Mouse (Mus musculus) forebrain, embryonic 10.5 days (tissue): ENCODE measurements around the gene Vasn. TPM values are rescaled to one million over a fixed set of nuclear protein-coding genes. Genes with fewer than 3 reads are reported as not detected.

ENCODE experiments used
- DNase-seq: peaks from one replicate; pipeline ENCODE4 v3.0.0-alpha.2; 2017; ENCODE audit warnings: low spot score; ENCODE audit errors: extremely low spot score
- H3K27ac ChIP-seq: fragments of 300-500 bp; sonication (generic); 2 replicates; pipeline ENCODE4 v1.5.1; 2016; ENCODE audit warnings: mild to moderate bottlenecking
- H3K27me3 ChIP-seq: fragments of 300-500 bp; sonication (generic); 2 replicates; pipeline ENCODE4 v1.6.1; 2016; ENCODE audit warnings: mild to moderate bottlenecking; ENCODE audit not compliant: poor library complexity, severe bottlenecking
- H3K36me3 ChIP-seq: fragments of 300-500 bp; sonication (generic); replicated peaks from 2 replicates; pipeline ENCODE4 v1.6.1; 2016; ENCODE audit warnings: mild to moderate bottlenecking, moderate library complexity
- H3K4me1 ChIP-seq: fragments of 300-500 bp; sonication (generic); 2 replicates; pipeline ENCODE4 v1.6.1; 2016
- H3K4me3 ChIP-seq: fragments of 300-500 bp; sonication (generic); 2 replicates; pipeline ENCODE4 v1.5.1; 2016; ENCODE audit warnings: mild to moderate bottlenecking, moderate library complexity
- H3K9me3 ChIP-seq: fragments of 300-500 bp; sonication (generic); 2 replicates; pipeline ENCODE4 v1.6.1; 2016; ENCODE audit warnings: mild to moderate bottlenecking, moderate library complexity
- WGBS: fragments of 180-500 bp; shearing (Covaris S2); methylation state at CpG from one replicate; pipeline ENCODE4 v1.1.7; 2016; 5-methylcytosine and 5-hydroxymethylcytosine counted together
- polyA plus RNA-seq: library from polyadenylated mRNA; unstranded; fragments of >200 nt; fragmentation: Nextera tagmentation; extraction: Ambion mirVana; gene quantifications from 2 replicates; pipeline ENCODE4 v1.2.1, GENCODE M21; 2016

The Vasn gene
- polyA plus RNA-seq, 1 experiment from 2014 or later = 9.2 TPM

- Histone ChIP-seq H3K4me1 (peaks cover 80% of the 10 kb centered on the region), H3K36me3 (peaks cover 75% of the 10 kb centered on the region), H3K27ac (no peak overlapping the region), H3K27me3 (no peaks in the 10 kb centered on the region), H3K4me3 (no peak overlapping the region), H3K9me3 (no peaks in the 10 kb centered on the region)
- no peak for DNase-seq
- 90% methylated on average over 3 of the region's 3 CpGs for WGBS
These were observed 10.4 kb downstream of the Vasn start for GRCm38 (mm10) chr16:4650161-4650560.

GRCm38 (mm10) chr16:4651081-4651480 is 11.3 kb downstream of the Vasn start:
- 85% methylated on average over 1 of the region's 1 CpGs for WGBS
- peaks cover 84% of the 10 kb centered on the region for H3K4me1 ChIP-seq
- H3K27me3 ChIP-seq = no peaks in the 10 kb centered on the region
- DNase-seq = no peak
- H3K36me3 ChIP-seq = peaks cover 77% of the 10 kb centered on the region
- H3K27ac ChIP-seq = peak overlapping the region; percentile 81
- no peak overlapping the region for H3K4me3 ChIP-seq
- no peaks in the 10 kb centered on the region for H3K9me3 ChIP-seq

- Histone ChIP-seq H3K4me1 (peaks cover 84% of the 10 kb centered on the region), H3K9me3 (no peaks in the 10 kb centered on the region), H3K27ac (peak overlapping the region; percentile 81), H3K27me3 (no peaks in the 10 kb centered on the region), H3K36me3 (peaks cover 75% of the 10 kb centered on the region), H3K4me3 (no peak overlapping the region; the same call in 1 of the 2 replicates)
- peak; percentile 60 for DNase-seq
- WGBS = 58% methylated on average over 7 of the region's 7 CpGs
These were observed 11.9 kb downstream of the Vasn start for GRCm38 (mm10) chr16:4651624-4652023.

GRCm38 (mm10) chr16:4652707-4653416 is 13.1 kb downstream of the Vasn start:
- H3K27ac ChIP-seq = peak overlapping the region; percentile 81
- no peak for DNase-seq
- peaks cover 84% of the 10 kb centered on the region for H3K4me1 ChIP-seq
- H3K36me3 ChIP-seq = peaks cover 71% of the 10 kb centered on the region
- no peaks in the 10 kb centered on the region for H3K27me3 ChIP-seq
- no peaks in the 10 kb centered on the region for H3K9me3 ChIP-seq
- 69% methylated on average over 4 of the region's 4 CpGs for WGBS
- no peak overlapping the region for H3K4me3 ChIP-seq

- DNase-seq = no peak
- H3K36me3 ChIP-seq = peaks cover 53% of the 10 kb centered on the region
- peak overlapping the region; percentile 75 for H3K27ac ChIP-seq
- WGBS = 87% methylated on average over 10 of the region's 10 CpGs
- H3K27me3 ChIP-seq = no peaks in the 10 kb centered on the region
- no peaks in the 10 kb centered on the region for H3K9me3 ChIP-seq
- H3K4me1 ChIP-seq = peaks cover 82% of the 10 kb centered on the region
- H3K4me3 ChIP-seq = no peak overlapping the region
These were observed 15.0 kb downstream of the Vasn start for GRCm38 (mm10) chr16:4654706-4655105.

GRCm38 (mm10) chr16:4655251-4655734 is 15.6 kb downstream of the Vasn start:
- Histone ChIP-seq H3K27me3 (no peaks in the 10 kb centered on the region), H3K36me3 (peaks cover 49% of the 10 kb centered on the region), H3K4me3 (no peak overlapping the region), H3K4me1 (peaks cover 82% of the 10 kb centered on the region), H3K27ac (peak overlapping the region; percentile 75), H3K9me3 (no peaks in the 10 kb centered on the region)
- 73% methylated on average over 4 of the region's 4 CpGs for WGBS
- no peak for DNase-seq

GRCm38 (mm10) chr16:4655764-4656570 is 16.2 kb downstream of the Vasn start:
- Histone ChIP-seq H3K4me3 (no peak overlapping the region), H3K27ac (peak overlapping the region; percentile 75), H3K4me1 (peaks cover 79% of the 10 kb centered on the region), H3K27me3 (no peaks in the 10 kb centered on the region), H3K36me3 (peaks cover 50% of the 10 kb centered on the region), H3K9me3 (no peaks in the 10 kb centered on the region)
- DNase-seq = no peak
- 38% methylated on average over 11 of the region's 11 CpGs for WGBS

- peaks cover 50% of the 10 kb centered on the region for H3K36me3 ChIP-seq
- WGBS = 69% methylated on average over 9 of the region's 9 CpGs
- H3K4me1 ChIP-seq = peaks cover 72% of the 10 kb centered on the region
- no peak overlapping the region for H3K4me3 ChIP-seq
- H3K27ac ChIP-seq = peak overlapping the region; percentile 75
- H3K9me3 ChIP-seq = no peaks in the 10 kb centered on the region
- no peaks in the 10 kb centered on the region for H3K27me3 ChIP-seq
- no peak for DNase-seq
These were observed 16.9 kb downstream of the Vasn start for GRCm38 (mm10) chr16:4656571-4657081.

- peak overlapping the region; percentile 86 for H3K27ac ChIP-seq
These were observed 19.1 kb downstream of the Vasn start for GRCm38 (mm10) chr16:4658781-4659245.

GRCm38 (mm10) chr16:4659326-4659725 is 19.6 kb downstream of the Vasn start:
- Histone ChIP-seq H3K9me3 (no peaks in the 10 kb centered on the region), H3K4me3 (peak overlapping the region; percentile 7; the same call in 1 of the 2 replicates), H3K36me3 (peaks cover 37% of the 10 kb centered on the region), H3K4me1 (peaks cover 50% of the 10 kb centered on the region), H3K27ac (peak overlapping the region; percentile 86), H3K27me3 (no peaks in the 10 kb centered on the region)
- 12% methylated on average over 2 of the region's 2 CpGs for WGBS
- DNase-seq = no peak

More at GRCm38 (mm10) chr16:4658781-4659245, 19.1 kb downstream of the Vasn start:
- peak; percentile 67 for DNase-seq
- Histone ChIP-seq H3K36me3 (peaks cover 39% of the 10 kb centered on the region), H3K4me3 (peak overlapping the region; percentile 7; the same call in 1 of the 2 replicates), H3K4me1 (peaks cover 55% of the 10 kb centered on the region), H3K27me3 (no peaks in the 10 kb centered on the region), H3K9me3 (no peaks in the 10 kb centered on the region)
- 29% methylated on average over 11 of the region's 11 CpGs for WGBS

GRCm38 (mm10) chr16:4661605-4662004 is 21.9 kb downstream of the Vasn start:
- no peaks in the 10 kb centered on the region for H3K27me3 ChIP-seq
- H3K27ac ChIP-seq = no peak overlapping the region; the same call in 1 of the 2 replicates
- peaks cover 41% of the 10 kb centered on the region for H3K36me3 ChIP-seq
- peaks cover 27% of the 10 kb centered on the region for H3K4me1 ChIP-seq
- H3K9me3 ChIP-seq = no peaks in the 10 kb centered on the region
- 74% methylated on average over 2 of the region's 2 CpGs for WGBS
- H3K4me3 ChIP-seq = no peak overlapping the region
- DNase-seq = no peak

- no peak for DNase-seq
- H3K36me3 ChIP-seq = peaks cover 57% of the 10 kb centered on the region
These were observed 24.1 kb downstream of the Vasn start for GRCm38 (mm10) chr16:4663806-4664205.

More at GRCm38 (mm10) chr16:4663806-4664205, 24.1 kb downstream of the Vasn start:
- no peaks in the 10 kb centered on the region for H3K9me3 ChIP-seq
- H3K4me3 ChIP-seq = no peak overlapping the region
- no peaks in the 10 kb centered on the region for H3K27me3 ChIP-seq
- H3K27ac ChIP-seq = no peak overlapping the region
- 85% methylated on average over 2 of the region's 2 CpGs for WGBS
- peaks cover 8% of the 10 kb centered on the region for H3K4me1 ChIP-seq
